Mouse (Mus musculus): ENCODE measurements around the gene Samd1. TPM values are rescaled to one million over a fixed set of nuclear protein-coding genes. Genes with fewer than 3 reads are reported as not detected.
"Not testable (repeated sequence)": the region's sequence is repeated elsewhere in the genome, so short reads cannot be mapped to it uniquely, and the experiment has no call there.

Samd1 gene
- total RNA-seq, 2 experiments from 2014 or later = 30.6 to 39.0 TPM

- intact Hi-C loops (cut with DNase I) = no loop called here
Observed at GRCm38 (mm10) chr8:83981533-83981932, 15.9 kb upstream of the Samd1 start.

GRCm38 (mm10) chr8:83982449-83982848 lies 15.0 kb upstream of the Samd1 start:
- intact Hi-C loops (cut with DNase I) = no loop called here
- DNase-seq = no peak

More at GRCm38 (mm10) chr8:83981533-83981932, 15.9 kb upstream of the Samd1 start:
- DNase-seq = no peak

GRCm38 (mm10) chr8:83983222-83983621 lies 14.2 kb upstream of the Samd1 start:
- not testable (repeated sequence) for DNase-seq

GRCm38 (mm10) chr8:83989243-83989642 lies 8.2 kb upstream of the Samd1 start:
- DNase-seq = no peak
- intact Hi-C loops (cut with DNase I) = no loop called here

More at GRCm38 (mm10) chr8:83983222-83983621, 14.2 kb upstream of the Samd1 start:
- intact Hi-C loops (cut with DNase I) = not testable (repeated sequence)

DNA sequence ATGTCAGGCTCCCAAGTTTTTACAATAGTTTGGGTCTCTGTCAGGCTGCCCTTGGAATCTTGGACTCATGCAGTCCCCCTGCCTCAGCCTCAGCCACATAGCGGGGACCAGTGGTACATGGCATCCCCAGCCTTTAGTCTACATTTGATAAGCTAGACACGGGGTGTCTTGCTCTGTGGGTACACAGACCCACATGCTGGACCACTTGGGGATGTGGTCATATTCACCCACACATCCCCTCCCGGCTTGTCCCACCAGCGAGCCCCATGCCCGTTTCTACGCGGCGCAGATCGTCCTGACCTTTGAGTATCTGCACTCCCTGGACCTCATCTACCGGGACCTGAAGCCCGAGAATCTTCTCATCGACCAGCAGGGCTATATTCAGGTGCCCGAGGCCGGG lies 7.3 kb upstream of the Samd1 start:
- no peak for DNase-seq
- intact Hi-C loops (cut with DNase I) = no loop called here

- intact Hi-C loops (cut with DNase I) = no loop called here
- DNase-seq = no peak
Observed at GRCm38 (mm10) chr8:83992488-83992887, 5.0 kb upstream of the Samd1 start.

- DNase-seq = no peak
Observed at GRCm38 (mm10) chr8:83994030-83994429, 3.4 kb upstream of the Samd1 start.

DNA sequence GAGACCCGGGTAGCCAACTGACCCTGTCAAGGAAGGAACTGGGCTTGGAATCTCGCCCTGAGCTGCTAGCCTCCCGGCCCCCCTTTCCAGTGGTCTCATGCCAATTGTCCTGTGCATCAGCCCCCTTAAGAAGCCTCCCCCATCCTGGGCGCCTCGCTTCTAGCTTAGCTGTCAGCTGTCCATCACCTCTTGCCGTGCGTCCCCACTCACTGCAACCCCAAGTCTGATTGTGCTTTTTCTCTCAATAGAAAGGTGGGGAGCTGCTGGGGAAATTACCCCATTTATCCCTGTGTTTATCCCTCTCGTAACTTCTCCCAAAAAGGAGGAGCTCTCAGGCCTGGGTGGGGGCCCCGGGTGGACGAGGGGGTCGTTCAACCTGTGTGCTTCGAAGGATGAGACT lies 1.5 kb upstream of the Samd1 start:
- intact Hi-C loops (cut with DNase I) = loop anchor here (2.0 to 5.0 kb wide), 2 partner anchors 23 to 39 kb away; partner anchors contain the start of genes Asf1b, Gm10644 and Prkaca
- peak in 1 of 2 experiments; percentile 34 for DNase-seq

More at GRCm38 (mm10) chr8:83994030-83994429, 3.4 kb upstream of the Samd1 start:
- intact Hi-C loops (cut with DNase I) = no loop called here

DNA sequence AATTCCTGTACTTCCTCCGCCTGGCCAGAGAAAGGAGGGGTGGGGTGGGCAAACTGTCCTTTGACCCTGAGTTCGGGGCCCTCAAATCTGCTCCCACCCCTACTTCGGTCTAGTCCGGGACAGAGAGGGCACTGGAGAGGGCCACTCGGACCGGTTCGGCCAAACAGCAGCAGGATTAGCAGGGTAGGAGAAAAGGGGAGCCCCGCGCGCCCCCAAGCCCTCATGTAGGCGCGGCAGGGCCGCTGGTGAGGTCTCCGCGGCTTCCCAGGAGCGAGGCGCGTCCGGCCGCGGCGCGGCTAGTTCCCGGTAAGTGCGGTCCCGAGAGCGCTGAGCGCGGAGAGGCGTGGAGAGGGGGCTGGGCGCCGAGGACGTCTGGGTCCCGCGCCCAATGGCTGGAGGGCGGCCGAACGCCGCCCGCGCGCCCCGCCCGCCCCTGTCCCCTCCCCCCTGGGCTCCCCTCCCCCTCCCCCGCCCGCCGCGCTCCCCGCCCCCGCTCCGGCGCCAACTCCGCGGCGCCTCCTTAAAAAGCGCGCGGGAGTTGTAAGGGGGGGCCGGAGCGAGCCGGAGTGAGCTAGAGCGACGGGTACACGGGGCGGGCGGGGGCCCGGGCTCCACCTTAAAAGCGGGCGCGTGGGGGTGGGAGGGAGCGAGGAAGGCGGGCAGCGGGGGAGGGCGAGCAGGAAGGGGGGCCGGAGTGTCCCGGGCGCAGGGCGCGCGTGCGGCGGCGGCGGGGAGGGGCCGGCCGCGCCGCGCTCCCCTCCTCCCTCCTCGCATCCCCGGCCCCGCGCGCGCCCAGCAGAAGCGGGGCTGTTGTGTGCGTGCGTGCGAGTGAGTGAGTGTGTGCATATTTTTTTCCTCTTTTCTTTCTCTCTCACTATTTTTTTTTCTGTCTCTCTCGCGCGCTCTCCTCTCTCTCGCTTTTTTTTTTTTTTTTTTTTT lies 636 bp upstream of the Samd1 start:
- intact Hi-C loops (cut with DNase I) = loop anchor here (2.0 to 5.0 kb wide), 2 partner anchors 24 to 40 kb away; partner anchors contain the start of genes Asf1b, Gm10644 and Prkaca
- peak; percentile 89 to 93 for DNase-seq

GRCm38 (mm10) chr8:83998231-83999056 lies 972 bp downstream of the Samd1 start:
- intact Hi-C loops (cut with DNase I) = loop anchor here (5.0 kb wide), 1 partner anchor 41 kb away; the partner anchor contains the start of genes Asf1b and Gm10644
- peak; percentile 57 to 68 for DNase-seq

GRCm38 (mm10) chr8:83999057-83999705 lies 1.7 kb downstream of the Samd1 start:
- intact Hi-C loops (cut with DNase I) = loop anchor here (5.0 kb wide), 1 partner anchor 42 kb away; the partner anchor contains the start of genes Asf1b and Gm10644
- DNase-seq = no peak

- intact Hi-C loops (cut with DNase I) = loop anchor here (5.0 kb wide), 1 partner anchor 43 kb away; the partner anchor contains the start of genes Asf1b and Gm10644
- no peak for DNase-seq
Observed at GRCm38 (mm10) chr8:83999825-84000224, 2.4 kb downstream of the Samd1 start.

- intact Hi-C loops (cut with DNase I) = no loop called here
- DNase-seq = no peak
Observed at GRCm38 (mm10) chr8:84001281-84002000, 4.0 kb downstream of the Samd1 start, which contains the start of gene 1700067K01Rik. 1700067K01Rik (plus strand) TSS chr8:84001502.

DNA sequence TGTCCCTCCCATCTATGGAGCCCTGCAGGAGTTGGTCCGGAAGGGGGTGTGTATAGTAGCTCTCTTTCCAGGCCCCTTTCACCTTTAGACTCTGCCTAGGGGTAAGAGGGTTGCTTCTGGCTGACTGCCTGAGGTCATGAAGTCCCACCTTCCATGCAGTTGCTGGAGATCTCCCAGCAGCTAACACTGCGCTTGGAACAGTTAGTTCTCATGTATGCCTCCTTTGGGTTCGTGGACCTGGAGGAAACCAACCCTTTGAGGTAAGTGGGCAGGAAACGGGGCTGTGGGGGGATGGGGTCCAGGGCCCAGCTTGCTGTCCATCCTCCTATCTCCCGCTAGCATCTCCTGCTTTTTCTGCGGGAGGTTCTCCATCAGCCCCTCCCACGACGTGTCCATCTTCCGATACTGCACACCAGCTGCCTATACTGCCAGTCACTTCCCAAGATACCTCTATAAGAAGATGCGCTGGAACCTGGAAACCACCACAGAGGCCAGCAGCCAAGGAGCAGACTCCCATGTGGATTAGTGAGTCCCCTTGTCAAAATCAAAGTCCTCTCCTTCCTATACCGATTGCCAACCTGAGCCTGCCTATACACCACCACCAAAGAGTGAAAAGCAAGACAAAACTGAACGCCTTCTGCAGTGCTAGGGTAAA lies 5.6 kb downstream of the Samd1 start:
- intact Hi-C loops (cut with DNase I) = no loop called here

GRCm38 (mm10) chr8:84003612-84004246 lies 6.3 kb downstream of the Samd1 start:
- no peak for DNase-seq
- intact Hi-C loops (cut with DNase I) = no loop called here

More for the DNA sequence above, 5.6 kb downstream of the Samd1 start:
- no peak for DNase-seq

DNA sequence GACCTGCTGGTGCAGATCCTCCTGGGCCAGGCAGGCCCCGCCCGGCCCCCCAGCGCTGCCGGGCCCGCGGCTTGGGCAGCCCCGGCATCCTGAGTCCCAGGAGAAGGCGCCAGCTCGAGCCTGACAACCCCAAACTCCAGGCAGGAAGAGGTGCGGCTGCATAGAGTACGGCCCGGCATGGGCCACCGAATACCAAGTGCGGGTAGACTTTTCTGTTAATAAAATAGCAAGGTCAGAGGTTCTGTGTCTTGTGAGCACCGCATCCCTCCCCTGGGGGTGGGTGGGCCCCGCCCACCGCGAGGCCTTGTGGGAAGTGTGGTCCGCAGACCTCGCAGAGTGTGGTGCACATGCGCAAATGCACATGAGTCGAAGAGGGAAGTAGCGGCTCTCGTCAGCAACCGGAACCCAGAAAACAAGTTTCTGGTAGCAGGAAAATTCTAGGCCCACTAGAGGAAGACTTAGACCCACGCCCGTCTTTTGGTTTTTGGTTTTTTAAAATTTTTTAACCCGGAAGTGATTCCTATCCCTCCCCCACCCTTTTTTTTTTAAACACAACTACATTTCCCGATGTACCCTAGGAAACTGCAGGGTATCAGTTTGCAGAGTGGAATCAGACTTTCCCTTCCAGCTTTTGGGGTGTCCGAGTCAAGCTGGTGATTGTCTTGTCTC lies 7.2 kb downstream of the Samd1 start:
- intact Hi-C loops (cut with DNase I) = loop anchor here (5.0 kb wide), 1 partner anchor 63 kb away; the partner anchor contains the start of genes Gm10643 and Rfx1
- peak; percentile 94 to 95 for DNase-seq

- intact Hi-C loops (cut with DNase I) = loop anchor here (5.0 kb wide), 1 partner anchor 62 kb away; the partner anchor contains the start of genes Gm10643 and Rfx1
- not testable (repeated sequence) for DNase-seq
Observed at GRCm38 (mm10) chr8:84005502-84005901, 8.0 kb downstream of the Samd1 start.

- DNase-seq = no peak
- intact Hi-C loops (cut with DNase I) = loop anchor here (5.0 kb wide), 1 partner anchor 59 kb away; the partner anchor contains the start of genes Gm10643 and Rfx1
Observed at GRCm38 (mm10) chr8:84008362-84008761, 10.9 kb downstream of the Samd1 start.
